Mouse (Mus musculus) myocyte (in vitro differentiated cells): ENCODE data around the gene Vmn1r68.

Source experiments
- E2F4 ChIP-seq: IDR thresholded peaks from one replicate; pipeline ENCODE4 v1.6.1; 2011; ENCODE audit warnings: mild to moderate bottlenecking, control low read depth, moderate library complexity; ENCODE audit not compliant: insufficient read depth
- MAX ChIP-seq: IDR thresholded peaks from one replicate; pipeline ENCODE4 v1.6.1; 2011; ENCODE audit warnings: low read depth, mild to moderate bottlenecking, control low read depth
- POLR2A ChIP-seq: IDR thresholded peaks from one replicate; pipeline ENCODE4 v1.6.1; 2011; ENCODE audit warnings: low read depth, mild to moderate bottlenecking, control low read depth, moderate library complexity; ENCODE audit not compliant: insufficient read length
- POLR2AphosphoS2 ChIP-seq: IDR thresholded peaks from one replicate; pipeline ENCODE4 v1.6.1; 2011; ENCODE audit warnings: low read depth, control low read depth; ENCODE audit not compliant: insufficient read length
- REST ChIP-seq: IDR thresholded peaks from one replicate; pipeline ENCODE4 v1.6.1; 2011; ENCODE audit warnings: mild to moderate bottlenecking, control low read depth, moderate library complexity; ENCODE audit not compliant: insufficient read depth, insufficient read length
- SRF ChIP-seq: IDR thresholded peaks from one replicate; pipeline ENCODE4 v1.6.1; 2011; ENCODE audit warnings: low read depth; ENCODE audit not compliant: control insufficient read depth, insufficient read length
- USF1 ChIP-seq: IDR thresholded peaks from one replicate; pipeline ENCODE4 v1.6.1; 2011; ENCODE audit warnings: low read depth, mild to moderate bottlenecking, control low read depth, moderate library complexity

GRCm38 (mm10) chr7:10458166-10458565, 100.1 kb downstream of the Vmn1r68 start:
- TF ChIP-seq POLR2A (no peak), MAX (no peak), USF1 (no peak), SRF (no peak), E2F4 (no peak), POLR2AphosphoS2 (no peak), REST (no peak)
